Mouse (Mus musculus): Measurements from ENCODE around the gene Plcb4.
A peak's percentile ranks its signal among the peaks of the same experiment; 100 is the strongest.
"Not testable (repeated sequence)": the region's sequence is repeated elsewhere in the genome, so short reads cannot be mapped to it uniquely, and the experiment has no call there.

The Plcb4 gene

DNA sequence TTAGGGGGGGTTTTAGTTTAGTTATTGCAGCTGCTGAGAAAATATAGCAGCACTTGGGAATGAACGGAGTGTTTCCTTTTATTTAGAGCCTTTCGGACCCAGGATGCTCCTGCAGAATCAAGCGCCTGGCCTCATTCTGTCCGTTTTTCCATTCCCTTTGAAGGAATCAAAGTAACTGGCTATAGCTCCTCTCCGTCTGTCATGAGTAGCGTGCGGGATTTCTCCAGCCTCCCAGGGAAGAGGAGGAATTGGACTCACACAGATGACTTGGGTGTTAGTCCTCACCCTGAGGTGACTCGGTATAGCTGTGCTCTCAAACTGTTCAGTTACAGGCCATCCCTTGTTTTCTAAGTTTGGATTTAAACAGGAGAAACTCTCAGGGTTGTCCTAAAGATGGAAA lies 14.8 kb downstream of the Plcb4 start:
- no peak for DNase-seq (ENCODE audit: low spot score)

DNA sequence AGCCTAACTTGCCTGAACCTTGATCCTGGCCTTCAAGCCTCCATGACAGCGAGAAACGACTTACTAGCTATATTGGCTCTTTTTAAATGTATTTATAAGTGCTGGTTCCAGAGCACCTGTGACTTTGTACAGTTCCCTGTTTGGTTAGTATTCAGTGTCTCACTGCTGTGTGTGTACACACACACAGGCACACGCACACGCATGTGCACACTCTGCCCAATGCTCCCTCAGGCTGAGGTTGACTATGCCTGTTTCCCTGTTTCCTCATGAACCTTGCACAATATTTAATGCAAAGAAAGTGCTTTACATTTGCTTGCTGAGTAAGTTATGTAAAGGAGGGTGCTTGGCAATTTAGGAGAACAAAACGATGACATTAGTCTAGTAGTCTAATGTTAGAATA lies 16.5 kb downstream of the Plcb4 start:
- DNase-seq (ENCODE audit: low spot score) = no peak

DNA sequence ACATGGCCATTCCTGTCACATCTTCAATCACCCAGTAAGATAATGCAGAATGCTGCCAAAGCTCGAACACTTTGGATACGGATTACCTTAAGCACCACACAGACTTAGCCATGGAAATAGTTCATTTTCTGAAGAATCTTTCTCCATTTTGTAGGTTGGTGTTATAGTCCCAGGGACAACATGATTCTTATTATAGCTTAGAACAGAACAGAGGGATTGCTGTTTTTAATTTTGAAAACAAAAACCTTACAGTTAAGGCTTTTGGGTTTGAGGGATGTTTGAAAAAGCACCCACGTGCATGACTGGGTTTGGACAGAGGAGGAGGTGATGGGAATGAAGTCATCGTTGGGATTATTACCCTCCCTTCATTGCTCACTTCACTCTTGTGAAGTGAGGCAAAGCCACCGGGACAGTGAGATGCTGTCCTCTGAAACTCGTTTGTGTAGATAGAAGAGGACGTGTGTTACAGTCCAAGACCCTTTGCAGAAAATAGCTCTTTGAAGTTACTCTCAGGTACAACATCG lies 18.2 kb downstream of the Plcb4 start:
- DNase-seq (ENCODE audit: low spot score) = no peak

DNA sequence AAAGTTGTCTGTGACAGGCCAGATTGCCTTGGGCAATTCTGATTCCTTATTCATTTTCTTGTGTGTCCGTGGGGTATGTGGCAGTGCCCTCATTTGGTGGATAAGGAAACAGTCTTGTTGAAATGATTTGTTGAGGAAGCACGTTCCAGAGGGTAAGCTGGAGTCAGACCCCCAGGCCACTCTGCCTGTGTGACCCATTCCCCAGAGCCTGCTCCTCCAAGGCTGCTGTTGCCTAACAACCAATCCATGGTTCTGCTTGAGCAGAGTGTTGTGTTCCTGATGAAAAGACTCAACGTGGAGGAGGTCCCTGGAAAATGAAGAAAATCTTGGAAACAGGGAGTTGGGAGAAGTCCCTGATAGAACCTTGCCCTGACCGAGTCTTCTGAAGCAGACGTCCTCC lies 18.8 kb downstream of the Plcb4 start:
- DNase-seq (ENCODE audit: low spot score) = no peak

DNA sequence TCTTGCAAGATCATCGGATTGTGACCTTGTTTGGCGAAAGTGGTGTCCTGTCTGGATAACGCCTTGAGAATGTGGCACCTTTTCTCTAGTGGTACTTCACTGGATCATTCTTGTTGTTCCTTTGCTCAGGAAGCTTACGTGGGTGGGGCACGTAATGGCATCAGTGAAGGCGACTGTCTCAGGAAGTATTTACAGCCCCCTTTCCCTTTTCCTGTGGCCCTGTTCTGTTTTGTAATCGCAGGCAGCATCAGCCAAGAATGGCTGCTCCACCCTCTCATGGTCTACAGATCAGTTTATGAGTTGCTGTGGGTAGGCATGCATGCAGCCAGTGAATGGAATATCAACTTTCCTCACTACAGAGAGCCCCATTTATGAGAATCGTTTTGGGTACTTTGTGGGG lies 21.2 kb downstream of the Plcb4 start:
- DNase-seq (ENCODE audit: low spot score) = no peak

DNA sequence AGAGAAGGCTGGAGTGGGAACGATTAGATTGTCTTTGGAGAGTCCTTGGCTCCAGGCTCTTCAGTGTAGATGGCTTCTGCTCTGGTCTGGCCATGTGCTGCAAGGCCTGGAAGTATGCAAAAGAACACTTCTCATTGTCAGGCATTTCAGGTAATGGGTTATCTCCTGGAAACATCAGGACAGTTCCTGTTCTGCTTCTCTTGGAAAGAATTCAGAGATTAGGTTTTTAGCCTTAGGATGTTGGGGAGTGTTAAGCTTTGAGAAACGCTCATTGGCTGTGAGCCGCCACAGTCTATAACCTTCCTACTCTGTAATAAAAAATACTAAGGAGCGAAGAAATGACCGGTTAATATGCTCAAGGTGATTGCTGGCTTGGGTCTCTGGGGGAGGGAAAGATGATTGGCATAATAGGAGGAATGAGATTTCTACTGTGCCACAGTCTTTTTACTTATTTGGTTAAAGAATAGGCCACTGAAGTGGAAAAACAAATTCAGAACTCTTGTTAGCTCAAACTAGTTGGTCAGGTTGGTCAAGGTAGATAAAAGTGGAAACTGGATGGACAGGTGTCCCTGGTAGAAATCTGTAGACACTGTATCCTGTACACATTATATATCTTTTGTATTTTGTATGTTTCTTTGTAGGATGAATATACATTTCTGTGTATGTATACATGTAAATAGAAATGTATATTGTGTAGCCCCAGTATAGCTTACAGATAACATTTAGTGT lies 21.8 kb downstream of the Plcb4 start:
- DNase-seq (ENCODE audit: low spot score) = no peak

DNA sequence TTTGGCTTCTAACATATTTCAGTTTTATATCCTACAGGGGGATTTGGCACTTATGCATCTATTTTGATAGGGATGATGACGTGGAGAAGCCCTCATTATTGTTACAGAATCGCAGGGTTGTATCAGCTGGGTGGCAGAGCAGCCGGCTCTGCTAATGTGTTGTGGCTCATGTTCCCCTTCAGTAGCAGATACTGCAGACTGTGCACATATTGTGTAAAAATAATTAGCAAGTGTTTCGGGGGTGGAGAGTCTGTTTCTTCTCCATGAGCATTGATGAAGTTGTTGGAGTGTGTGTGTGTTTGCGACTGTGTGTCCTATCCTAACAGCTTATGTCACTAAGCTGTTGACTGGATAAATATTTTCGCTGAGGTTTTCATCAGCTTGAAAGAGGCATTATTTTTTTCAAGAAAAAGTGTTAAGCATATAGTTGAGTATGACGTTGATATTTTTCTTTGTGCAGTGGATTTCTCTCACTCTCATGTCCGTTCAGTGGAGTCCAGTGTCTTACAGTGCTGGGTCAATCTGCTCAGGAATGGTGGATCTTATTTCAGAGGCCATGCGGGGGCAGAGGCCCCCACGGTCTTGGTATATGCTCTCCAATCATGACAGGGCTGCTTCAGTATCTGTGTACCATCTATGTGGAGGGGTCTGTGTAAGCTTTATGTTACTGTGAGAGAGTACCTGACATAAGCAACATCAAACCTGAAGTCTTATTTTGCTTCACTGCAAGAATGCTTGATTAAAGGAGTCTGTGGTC lies 25.1 kb downstream of the Plcb4 start:
- DNase-seq (ENCODE audit: low spot score) = peak; percentile 68

DNA sequence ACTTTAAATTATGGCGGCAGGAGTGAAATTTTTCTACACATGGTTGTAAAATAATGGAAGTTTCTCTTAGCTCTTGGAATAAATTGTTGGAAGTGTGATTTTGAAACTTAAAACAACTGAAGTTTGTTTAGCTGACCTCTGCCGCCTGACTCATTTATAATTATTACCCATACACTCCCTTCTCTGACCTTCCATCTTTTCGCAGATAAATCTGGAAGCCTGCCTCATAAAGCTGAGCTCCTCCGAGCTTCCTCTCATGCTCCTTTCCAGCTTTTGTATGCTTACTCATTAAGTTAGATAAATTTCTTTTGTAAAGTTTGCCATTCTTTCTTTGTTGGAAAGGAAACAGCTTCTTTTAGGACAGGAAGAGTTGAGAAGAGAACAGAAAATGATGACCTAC lies 27.9 kb downstream of the Plcb4 start:
- no peak for DNase-seq (ENCODE audit: low spot score)

DNA sequence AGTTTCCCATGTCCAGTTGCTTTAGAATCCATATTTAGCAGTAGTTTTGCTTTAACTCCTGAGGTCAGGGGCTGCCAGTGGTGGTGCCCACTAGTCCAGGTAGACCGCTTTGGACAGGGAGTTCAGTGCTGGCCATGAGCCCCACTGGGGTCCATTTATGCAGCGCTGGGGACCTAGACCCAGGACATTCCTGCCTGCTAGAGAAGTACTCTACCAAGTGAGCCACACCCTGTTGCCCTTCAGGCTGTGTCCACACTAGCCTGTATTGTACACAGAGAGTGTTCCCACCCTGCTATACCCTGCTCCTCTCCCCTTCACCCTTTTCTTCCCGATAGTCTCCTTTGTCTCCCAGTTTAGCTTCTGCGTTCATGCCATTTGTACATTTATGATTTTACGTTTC lies 28.8 kb downstream of the Plcb4 start:
- no peak for DNase-seq (ENCODE audit: low spot score)

DNA sequence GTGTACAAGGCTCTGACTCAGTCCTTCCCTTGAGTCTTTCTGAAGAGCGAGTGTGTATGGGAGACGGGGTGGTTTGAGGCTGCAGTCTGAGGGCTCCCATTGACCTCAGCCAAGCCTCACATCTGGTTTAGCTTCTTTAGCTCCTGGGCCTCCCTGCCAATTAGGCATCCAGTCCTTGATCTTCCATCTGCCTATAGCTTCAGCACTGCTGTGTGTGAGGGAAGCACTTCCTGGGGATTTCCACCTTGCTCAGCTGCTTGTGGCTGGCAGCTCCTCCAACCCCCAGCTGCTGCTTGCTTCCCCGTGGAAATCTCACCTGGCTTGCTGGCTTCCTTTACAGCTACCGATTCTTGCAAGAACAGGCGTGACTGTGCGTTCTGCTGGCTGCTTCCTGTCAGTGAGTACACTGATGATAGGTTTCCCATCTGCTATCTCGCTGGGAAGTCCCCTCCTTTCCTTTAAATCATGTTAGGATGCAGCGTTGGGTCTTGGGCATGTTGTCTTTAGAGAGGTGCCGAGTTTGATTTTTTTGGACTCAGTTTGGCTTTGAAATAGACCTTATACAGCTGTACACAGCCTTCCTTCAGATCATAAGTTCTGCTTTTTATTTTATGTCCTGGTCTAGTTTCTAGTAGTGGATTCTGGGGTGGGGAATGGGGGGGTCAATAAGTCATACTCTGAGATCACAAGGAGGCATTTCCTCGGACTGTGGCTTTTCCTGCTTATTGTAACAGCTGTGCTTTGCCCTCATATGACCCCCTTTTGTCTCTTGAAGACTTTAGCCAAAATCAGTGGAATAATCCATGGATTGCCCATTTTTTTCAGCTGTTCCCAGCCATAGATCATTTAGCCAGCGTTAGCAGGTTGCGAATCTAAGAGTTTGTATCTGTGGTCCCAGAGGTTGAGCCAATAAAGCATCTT lies 34.0 kb downstream of the Plcb4 start:
- DNase-seq (ENCODE audit: low spot score) = no peak

DNA sequence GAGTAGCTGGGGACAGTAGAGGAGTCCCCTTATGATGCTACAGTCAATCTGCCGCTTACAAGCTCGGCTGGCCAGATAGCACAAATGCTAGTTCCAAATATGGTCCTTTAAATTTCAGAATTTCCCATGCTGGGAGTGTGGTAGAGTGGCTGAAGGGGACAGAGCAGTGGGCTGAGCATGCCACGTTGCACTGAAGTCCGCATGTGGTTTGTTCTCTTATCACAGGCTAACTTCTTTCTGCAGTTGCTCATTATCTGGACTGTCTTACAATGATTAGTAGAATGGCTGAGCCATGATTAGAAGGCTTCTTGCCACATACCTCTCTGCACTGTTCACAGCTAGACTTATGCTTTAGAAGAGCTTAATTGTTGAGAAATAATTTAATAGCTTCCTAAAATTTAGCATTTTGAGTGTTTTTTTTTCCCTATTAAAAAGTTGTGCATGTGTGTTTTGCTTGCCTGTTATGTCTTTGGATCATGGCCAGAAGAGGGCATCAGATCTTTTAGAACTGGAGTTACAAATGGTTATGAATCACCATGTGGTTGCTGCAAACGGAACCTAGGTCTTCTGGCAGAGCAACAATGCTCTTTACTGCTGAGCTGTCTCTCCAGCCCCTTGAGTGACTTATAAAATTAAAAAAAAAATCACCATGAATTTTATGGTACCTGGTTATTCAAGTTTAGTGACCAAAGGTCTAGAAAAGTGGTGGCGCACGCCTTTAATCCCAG lies 42.0 kb downstream of the Plcb4 start:
- DNase-seq (ENCODE audit: low spot score) = no peak

DNA sequence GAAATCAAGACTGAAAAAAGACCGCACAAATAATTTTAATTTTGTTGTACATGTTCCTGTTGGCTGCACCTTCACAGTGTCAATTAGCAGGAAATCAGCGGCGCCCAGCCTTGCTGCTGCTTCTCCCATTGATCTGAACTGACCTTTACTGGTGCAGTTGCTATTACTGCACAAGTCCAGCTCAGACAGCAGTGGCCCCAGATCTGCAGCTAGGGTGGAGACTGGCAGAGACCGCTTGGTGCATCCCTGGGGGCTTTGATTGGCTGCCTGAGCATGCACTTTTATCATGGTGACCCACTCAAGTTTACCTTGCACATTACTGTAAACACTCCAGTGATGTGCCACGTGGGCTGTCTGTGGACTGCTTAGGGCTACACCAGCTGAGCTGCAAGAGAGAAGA lies 45.9 kb downstream of the Plcb4 start:
- DNase-seq (ENCODE audit: low spot score) = no peak

DNA sequence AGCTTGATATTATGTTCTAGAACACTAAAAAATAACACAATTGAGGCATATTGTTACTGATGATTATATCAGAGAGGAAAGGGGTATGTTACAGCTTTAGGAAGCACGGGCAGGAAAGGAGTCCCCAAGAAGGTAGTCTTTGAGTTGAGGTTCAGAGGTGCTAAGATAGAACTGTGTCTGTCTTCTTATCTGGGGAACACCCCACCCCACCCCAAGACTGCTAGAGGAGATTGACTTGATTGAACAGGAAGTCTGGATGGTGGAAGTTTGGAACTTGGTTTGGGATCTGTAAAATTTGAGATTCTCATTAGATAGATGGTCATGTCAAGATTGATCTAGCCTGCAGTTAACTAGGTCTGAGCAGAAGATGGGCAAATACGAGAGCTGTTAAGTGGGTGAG lies 48.5 kb downstream of the Plcb4 start:
- DNase-seq (ENCODE audit: low spot score) = no peak

DNA sequence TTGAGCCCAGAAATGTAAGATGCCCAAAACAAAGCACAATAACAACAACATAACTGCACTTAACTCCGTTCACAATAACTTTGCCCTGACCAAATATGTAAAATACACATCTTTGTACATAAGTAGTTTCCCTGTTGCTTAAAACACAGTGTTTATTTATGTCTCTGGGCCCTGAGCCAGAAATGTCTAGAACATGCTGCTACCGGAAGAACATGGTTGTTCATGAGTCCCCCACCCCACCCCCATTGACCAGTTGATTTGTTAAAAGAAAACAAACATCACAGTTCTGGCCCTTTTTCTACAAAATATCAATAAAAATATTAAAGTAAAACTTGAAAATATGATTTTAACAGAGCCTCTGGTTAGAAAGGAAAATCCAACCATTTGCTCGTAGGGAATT lies 49.6 kb downstream of the Plcb4 start:
- no peak for DNase-seq (ENCODE audit: low spot score)

DNA sequence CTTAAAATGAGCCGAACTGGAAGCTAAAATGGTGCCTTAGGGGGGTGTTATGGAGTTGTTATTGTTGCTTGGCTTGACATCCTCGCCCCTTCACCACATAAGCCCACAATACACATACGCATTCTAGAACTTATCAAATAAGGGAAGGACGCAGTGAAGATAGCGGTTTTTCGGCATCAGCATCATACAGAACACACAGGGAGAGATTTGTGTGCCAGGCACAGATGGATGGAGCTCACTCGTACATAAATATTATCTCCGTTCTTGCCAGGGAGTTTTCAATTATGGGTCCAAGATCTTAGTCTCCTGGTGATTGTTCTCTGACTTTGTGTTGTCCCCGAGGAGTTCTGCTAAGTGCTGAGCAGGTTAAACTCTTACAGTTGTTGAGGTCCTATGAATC lies 50.0 kb downstream of the Plcb4 start:
- no peak for DNase-seq (ENCODE audit: low spot score)

DNA sequence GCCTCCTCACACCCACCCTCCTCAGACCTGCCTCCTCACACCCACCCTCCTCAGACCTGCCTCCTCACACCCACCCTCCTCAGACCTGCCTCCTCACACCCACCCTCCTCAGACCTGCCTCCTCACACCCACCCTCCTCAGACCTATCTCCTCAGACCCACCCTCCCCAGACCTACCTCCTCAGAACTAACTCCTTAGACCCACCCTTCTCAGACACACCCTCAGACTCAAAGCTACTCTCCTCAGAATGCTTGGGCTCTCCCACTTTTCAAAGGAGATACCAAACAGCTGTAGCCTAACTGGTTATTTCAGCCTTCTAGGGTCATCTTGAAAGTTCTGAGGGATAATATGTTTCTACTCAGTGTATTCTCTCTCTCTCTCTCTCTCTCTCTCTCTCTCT lies 50.9 kb downstream of the Plcb4 start:
- not testable (repeated sequence) for DNase-seq (ENCODE audit: low spot score)

DNA sequence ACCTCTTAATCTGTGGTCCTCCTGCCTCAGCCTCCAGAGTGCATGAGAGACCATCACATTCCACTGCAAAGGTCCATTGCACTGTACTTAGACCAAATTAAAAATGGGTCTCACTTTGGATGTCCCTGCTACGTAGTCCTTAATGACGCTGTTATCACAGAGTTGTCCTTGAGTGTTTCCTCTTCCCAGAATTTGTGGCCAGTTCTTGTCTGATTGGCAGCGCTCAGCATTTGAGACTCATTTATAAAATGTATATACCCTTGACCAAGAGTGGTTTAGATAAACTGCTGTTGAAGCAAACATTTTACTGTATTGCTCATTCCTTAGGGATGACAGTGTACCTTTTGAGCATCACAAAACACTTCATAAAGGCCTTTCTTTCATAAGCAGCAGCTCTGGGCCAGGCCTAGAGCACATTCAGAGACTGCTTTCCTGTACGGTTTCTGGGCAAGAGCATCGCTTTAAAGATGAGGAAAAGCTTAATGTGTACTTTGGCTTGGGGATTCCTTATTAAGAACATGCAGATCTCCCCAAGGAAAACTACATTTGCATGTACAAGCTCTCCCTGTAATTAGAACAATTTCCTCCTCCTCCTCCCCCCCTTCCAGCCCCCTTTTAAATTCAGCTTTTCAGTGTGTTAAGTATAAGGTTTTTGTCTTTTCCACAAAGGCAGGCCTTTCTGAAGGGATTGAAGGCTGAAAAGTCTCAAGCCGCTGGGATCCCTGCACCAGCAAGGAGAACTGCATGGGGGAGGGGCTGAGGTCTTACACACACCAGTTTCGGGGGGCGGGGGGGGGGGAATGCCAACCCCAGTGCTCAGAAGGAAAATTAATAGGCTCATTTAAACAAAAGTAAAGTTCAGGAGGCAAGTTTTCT lies 52.5 kb downstream of the Plcb4 start:
- no peak for DNase-seq (ENCODE audit: low spot score)

DNA sequence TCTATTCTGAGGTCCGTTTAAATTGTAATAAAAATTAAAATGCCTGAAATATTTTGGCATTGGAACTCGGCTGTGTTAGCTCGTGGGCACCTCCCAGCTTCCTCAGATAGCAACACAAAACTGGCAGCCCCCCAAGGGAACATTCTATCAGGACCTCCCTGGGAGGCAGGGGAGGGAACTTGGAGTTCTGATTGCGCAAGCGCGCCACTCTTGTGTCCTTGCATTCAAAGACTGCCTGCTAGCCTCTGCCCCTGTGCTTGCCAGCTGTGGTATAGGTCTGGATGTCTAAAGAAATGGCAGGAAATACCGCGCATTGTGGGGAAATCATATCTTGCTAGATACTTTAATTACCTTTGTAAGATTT lies 53.1 kb downstream of the Plcb4 start:
- no peak for DNase-seq (ENCODE audit: low spot score)

DNA sequence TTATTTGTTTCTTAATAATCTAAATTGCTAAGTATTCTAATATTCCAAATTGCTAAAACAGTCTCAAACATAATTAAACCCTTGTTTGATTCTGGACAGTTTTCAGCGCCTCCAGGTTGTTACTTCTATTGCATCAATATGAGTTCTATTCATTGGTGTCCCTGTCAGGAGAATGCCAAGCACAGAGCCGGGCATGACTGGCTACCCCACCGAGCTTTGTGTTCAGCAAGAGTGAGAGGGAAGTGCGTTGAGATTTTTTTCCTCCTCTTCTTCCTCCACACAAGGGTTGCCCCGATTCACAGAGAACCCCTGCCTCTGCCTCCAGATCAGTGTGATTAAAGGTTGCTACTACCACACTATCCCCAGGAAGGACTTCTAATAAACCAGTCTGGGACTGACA lies 53.5 kb downstream of the Plcb4 start:
- no peak for DNase-seq (ENCODE audit: low spot score)

DNA sequence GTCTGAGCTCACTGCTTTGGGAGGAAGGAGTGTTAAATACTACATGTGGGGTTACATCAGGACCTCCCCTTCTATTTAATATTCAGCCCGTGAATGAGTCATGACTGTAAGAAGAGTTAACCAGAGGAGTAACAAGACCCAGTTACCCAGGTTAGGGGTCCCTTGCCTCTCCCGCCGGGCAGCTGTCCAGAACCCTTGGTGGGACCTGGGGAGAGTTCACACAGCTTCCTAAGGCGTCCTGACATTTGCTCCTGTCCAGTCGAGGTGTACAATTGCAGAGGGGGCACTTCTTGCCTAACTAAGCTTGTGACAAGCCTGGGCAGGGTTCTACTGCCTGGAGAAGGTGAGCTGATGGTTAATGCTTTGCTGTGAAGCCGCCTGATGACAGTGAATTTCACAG lies 54.1 kb downstream of the Plcb4 start:
- DNase-seq (ENCODE audit: low spot score) = no peak

DNA sequence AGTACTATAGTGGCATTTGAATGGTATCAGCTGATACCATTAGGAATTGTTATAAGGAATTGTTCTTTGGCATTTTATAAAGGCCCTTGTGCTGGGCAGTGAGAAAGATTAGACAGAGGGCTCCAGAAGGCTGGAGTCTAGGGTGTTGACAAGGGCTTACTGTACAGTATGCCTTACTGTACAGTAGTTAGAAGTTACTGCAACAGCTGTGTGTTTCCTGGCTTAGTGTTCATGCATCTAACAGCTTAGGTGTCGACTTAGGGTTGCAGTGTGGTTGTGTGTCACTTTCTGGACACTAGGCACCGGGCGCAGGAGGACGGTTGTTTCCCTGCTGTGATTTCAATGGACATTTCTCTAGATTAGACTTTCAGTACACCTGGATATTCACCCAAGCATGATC lies 57.4 kb downstream of the Plcb4 start:
- no peak for DNase-seq (ENCODE audit: low spot score)
